Mouse (Mus musculus): ENCODE measurements at regions not wholly inside any gene's neighbourhood (a gene's known extent, or its start where the extent isn't known, plus 50 kb on each side); places are given as distances from the start of the nearest gene placed in this dataset.

DNA sequence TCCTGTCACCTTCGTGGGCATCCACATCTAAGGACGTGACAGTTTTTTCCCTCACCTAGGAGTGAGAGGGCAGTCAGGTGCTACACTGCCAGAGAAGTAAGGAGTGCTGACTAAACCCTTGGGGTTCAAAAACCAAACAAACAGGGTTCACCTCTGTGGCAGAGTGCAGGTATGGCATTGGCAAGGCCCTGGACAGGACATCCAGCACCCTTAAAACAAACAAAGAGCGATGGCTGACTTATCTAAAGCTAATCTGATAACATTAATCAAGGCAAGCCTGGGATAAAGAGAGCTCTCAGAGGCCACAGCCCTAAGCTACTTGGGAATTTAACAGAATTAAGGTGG, 74.1 kb upstream of the Slc45a1 start:
- no peak for DNase-seq (ENCODE audit: low spot score in 2 of 2)

- no peak for DNase-seq (ENCODE audit: low spot score in 2 of 2)
Measured at GRCm38 (mm10) chr4:150725443-150726135, 73.6 kb upstream of the Slc45a1 start.

DNA sequence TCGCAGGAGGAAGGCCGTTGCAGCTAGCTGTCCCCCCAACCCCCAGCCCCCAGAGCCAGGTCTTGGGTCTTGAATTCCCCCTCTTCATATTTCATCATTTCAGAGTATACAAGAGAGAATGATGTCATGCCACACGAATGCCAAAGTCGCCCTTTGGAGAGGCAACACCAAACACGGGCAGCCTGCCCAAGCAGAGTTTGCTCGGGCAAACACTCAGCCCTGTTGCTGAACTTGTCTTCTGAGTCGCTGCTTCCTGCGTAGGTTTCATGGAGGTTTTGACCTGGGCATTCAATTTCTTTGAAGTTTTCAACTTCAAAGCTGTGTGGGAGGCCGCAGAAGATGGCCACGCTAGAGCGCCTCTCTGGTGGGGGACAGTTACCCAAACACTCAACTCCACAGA, 72.8 kb upstream of the Slc45a1 start:
- no peak for DNase-seq (ENCODE audit: low spot score in 2 of 2)

DNA sequence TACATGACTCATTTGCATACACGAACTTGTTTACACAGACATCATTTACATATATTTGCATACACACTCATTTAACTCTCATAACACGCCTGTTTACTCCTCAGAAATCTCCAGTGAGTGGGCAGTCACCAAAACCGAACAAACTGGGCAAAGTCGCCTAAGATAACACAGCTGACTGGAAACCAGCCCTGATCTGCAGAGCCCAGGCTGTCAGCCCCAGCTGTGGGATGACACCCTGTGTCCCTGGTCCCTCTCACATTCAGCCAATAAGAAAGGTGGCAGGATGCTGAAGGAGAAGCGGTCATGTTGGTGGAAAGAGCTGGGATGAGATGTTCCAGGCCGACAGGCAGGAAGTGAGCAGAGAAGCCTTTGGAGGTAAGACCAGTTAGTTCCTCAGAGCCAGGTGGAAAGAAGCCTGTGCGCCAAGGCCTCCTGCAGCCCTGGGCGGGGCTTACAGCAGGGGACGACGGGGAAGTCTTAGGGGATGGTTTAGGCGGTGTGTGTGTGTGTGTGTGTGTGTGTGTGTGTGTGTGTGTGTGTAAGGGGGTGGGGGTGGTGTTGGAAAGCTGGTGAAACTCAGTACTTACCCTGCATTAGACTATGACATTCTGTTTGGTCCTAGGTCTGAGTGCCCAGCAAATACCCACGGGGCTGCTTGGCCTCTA, 69.8 kb upstream of the Slc45a1 start:
- DNase-seq (ENCODE audit: low spot score in 2 of 2) = no peak

DNA sequence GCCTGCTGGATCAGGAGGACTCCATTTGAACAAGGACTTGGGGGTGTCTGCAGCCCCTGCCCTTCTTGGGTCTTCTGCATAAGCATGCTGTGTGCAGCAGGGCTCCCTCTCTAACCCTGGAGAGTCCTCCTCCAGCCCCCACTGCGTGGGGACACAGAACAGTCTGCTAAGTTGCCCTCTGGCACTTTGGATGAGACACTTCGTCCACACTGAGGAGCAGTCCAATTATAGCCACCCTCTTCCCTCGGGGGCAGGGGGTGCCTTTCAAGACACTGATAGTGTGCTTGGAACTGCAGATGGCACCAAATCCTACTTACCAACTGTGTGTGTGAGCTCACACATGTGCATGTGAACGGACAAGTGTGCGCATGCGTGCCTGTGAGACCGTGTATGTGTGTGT, 65.9 kb upstream of the Slc45a1 start:
- no peak for DNase-seq (ENCODE audit: low spot score in 2 of 2)

GRCm38 (mm10) chr4:150715051-150715450, 63.1 kb upstream of the Slc45a1 start:
- DNase-seq (ENCODE audit: low spot score in 2 of 2) = no peak

DNA sequence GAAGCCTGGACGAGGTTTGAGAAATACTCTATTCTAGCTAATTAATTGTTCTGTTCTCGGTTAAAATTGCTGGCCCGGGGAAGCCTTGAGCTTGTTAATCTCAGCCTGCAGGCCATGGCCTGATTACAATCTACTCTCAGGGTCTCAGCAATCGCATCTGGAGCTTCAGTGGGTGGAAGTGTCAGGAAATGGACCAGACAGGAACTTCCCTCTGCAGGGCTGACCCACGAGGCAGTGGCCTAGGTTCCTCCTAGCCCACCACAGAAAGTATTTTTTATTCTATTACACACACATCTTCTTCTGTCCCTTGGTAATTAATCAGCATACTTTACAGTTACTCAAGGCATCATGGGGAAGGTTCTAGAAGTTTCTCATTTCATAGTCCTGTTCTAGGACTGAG, 61.3 kb upstream of the Slc45a1 start:
- no peak for DNase-seq (ENCODE audit: low spot score in 2 of 2)

DNA sequence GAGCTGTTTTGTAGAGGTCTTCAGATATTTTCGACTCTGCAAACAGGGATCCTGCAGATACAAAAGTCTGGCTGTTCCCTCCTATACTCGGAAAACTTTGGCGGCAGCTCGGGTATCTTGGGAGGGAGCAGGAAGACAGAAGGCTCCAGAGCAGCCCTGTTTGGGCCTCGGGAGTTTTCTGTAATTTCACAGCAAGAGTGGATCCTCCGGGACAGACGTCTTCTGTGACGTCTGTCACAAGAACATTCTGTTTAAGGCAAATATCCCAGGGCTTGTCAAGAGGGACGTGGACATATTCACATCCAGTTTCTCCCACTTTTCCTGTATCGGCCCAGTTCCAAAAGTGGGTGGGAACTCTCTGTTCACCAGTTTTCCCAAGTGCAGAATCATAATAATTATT, 60.9 kb upstream of the Slc45a1 start:
- DNase-seq (ENCODE audit: low spot score in 2 of 2) = no peak

GRCm38 (mm10) chr4:150711646-150712045, 59.7 kb upstream of the Slc45a1 start:
- DNase-seq (ENCODE audit: low spot score in 2 of 2) = no peak

- no peak for DNase-seq (ENCODE audit: low spot score in 2 of 2)
Measured at GRCm38 (mm10) chr4:150709391-150710130, 57.6 kb upstream of the Slc45a1 start.

GRCm38 (mm10) chr4:150708572-150708984, 56.6 kb upstream of the Slc45a1 start:
- no peak for DNase-seq (ENCODE audit: low spot score in 2 of 2)

DNA sequence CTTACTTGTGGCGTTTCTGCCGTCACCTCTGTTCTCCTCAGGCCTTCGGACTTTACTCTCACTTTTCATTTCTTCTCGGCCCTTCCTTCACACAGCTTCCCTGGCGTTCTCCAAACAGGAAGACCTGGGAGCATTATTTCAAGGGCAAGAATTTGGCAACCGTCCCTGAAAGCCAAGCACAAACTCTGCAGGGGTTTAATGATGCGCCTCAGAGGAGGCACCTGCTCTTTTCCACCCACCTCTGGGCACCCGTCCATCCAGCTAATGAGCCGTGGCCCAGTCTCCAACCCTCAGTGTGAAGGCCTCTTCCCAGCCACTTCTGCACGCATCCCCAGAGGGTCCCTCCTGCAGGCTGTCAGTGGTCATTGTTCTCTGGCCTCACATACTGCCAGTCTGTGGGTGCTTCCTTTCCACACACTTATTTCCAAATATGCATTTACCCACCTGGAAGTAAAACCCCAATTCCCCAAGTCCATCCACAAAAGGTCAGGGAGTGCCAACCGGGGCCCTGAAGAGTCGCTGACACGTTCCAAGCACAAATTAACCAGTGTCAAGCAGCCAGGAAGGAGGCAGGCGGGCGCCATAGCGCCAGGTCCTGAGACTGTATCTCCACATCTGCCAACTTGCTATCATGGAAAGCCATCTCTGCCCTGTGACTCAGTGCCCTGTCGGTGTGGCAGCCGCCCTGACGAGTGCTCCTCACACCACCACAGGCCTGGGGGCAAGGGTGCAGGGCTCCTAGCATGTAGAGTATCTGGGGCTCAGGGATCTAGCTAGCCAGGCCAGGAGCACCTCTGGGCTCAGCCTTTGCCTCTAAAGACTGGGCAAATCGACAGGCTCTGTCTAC, 56.0 kb upstream of the Slc45a1 start:
- DNase-seq (ENCODE audit: low spot score in 2 of 2) = no peak

DNA sequence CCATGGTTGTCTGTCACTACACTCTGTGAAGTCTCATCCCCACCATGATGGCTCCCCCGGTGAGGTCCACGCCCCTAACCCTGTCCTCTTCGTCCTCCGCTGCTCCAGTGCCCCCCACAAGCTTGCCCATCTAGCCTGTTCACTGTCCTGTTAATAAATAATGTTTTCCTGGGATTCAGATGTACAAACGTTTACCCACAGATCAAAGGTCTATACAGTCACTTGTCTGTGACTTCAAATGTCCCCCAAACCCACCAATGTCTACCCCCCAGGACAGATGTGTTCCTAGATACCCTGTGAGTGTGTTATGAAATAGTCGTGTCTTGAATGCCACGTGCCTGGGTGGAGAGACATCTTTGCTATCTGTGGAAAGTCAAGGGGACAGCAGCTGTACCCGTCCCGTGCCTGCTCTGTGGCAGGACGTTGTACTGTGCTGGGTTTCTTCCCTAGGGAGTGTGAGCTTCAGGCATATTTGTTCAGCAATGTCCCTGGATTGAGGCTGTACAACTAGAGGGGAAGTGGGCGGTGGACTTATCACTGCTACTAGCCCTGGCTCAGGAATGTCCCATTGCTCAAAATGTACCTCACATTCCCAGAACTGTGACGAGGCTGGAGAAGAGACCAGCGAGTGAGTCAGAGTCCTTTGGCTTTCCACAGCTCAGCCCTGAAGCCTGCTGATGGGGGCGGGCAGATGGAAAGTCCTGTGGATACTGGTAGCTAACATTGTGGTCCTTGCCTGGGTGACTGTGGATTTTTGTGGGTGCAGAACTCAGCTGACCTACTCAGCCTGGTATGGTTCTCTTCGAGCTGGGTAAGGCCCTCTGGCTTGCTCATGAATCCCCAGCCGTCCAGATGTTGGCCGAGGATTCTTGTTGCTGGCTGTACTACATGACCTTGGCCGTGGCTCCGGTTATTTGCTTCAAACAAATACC, 55.1 kb upstream of the Slc45a1 start:
- no peak for DNase-seq (ENCODE audit: low spot score in 2 of 2)

DNA sequence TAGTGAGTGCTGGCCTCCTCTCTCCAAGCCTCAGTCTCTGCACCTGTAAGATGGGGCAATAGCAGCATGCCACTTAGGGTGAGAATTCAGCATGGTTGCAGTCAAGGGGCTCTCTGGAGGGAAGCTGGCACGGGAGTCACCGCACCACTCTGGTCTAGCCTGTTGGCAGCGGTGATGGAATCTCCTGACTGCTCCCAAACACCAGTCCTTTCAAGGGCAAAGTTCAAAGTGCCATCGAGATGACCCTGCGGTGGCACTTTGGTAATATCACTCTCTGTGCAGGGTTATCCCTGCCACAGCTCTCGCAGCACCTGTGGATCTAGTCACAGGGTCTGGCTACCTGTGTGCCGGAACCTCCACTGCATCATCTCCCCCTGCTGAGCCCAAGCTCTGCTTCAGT, 54.3 kb upstream of the Slc45a1 start:
- no peak for DNase-seq (ENCODE audit: low spot score in 2 of 2)

DNA sequence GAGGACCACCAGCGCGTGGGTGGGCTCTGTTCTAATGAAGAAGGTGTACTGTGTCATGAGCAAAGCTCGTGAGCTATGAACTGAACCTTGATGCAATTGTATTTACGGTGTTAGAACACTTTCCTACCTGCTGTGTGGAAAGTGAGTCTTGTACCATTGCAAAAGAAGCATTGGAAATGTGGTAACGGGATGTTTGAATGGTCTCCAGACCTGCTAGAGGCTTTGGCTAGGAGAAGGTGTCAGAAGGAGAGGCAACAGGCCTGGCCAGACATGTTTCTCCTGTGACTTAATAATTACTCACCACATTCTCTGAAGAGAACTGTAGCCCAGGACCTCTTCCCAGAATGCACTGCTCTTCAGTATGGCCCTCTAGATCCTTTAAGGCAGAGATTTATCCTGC, 51.3 kb upstream of the Slc45a1 start:
- DNase-seq (ENCODE audit: low spot score in 2 of 2) = no peak

All from left cerebral cortex, adult 8-10 months (tissue).